Mouse (Mus musculus) MEL (cell line): ENCODE results near the gene 9430007A20Rik. TPM values are rescaled to one million over a fixed set of nuclear protein-coding genes. Genes with fewer than 3 reads are reported as not detected.

ENCODE experiments used
- DNase-seq: peaks from one replicate; pipeline ENCODE4 v3.0.0; 2011; ENCODE audit warnings: low read depth, low spot score
- H3K27ac ChIP-seq: 2 replicates; pipeline ENCODE4 v1.5.1; 2012; ENCODE audit warnings: low read depth, mild to moderate bottlenecking, control low read depth, low read length, moderate library complexity; ENCODE audit not compliant: control insufficient read depth
- H3K27me3 ChIP-seq, 2 experiments: fragments of 150-350 bp in 1 of 2; sonication (generic) in 1 of 2; 2 replicates each; pipeline ENCODE4 v1.6.1; 2012; ENCODE audit warnings: low read length in 2 of 2, mild to moderate bottlenecking in 2 of 2, improper control_type of control experiment in 1 of 2, moderate library complexity in 1 of 2; ENCODE audit not compliant: insufficient read depth in 2 of 2, control insufficient read depth in 1 of 2
- H3K36me3 ChIP-seq, 2 experiments: 2 replicates each; pipeline ENCODE4 v1.6.1; 2012 to 2014; ENCODE audit warnings: low read length in 2 of 2, improper control_type of control experiment in 1 of 2, inconsistent platforms in 1 of 2, mild to moderate bottlenecking in 1 of 2; ENCODE audit not compliant: insufficient read depth in 2 of 2, control insufficient read depth in 1 of 2
- H3K4me1 ChIP-seq, 2 experiments: fragments of 150-350 bp in 1 of 2; sonication (generic) in 1 of 2; 2 replicates each; pipeline ENCODE4 v1.6.1; 2012; ENCODE audit warnings: low read length in 2 of 2, improper control_type of control experiment in 1 of 2, mild to moderate bottlenecking in 1 of 2; ENCODE audit not compliant: insufficient read depth in 2 of 2, control insufficient read depth in 1 of 2
- H3K4me3 ChIP-seq, 2 experiments: fragments of 150-350 bp in 1 of 2; sonication (generic) in 1 of 2; 2 replicates each; pipeline ENCODE4 v1.5.1; 2012; ENCODE audit warnings: low read depth in 2 of 2, low read length in 2 of 2, mild to moderate bottlenecking in 2 of 2, moderate library complexity in 2 of 2, control low read depth in 1 of 2, improper control_type of control experiment in 1 of 2; ENCODE audit not compliant: control insufficient read depth in 1 of 2, insufficient read depth in 1 of 2
- H3K79me2 ChIP-seq: 2 replicates; pipeline ENCODE4 v1.6.1; 2012; ENCODE audit warnings: mild to moderate bottlenecking, low read length, moderate library complexity; ENCODE audit not compliant: control insufficient read depth, poor library complexity, insufficient read depth
- H3K9ac ChIP-seq: 2 replicates; pipeline ENCODE4 v1.6.1; 2012; ENCODE audit warnings: low read depth, mild to moderate bottlenecking, control low read depth, low read length, moderate library complexity; ENCODE audit not compliant: control insufficient read depth, poor library complexity, severe bottlenecking
- H3K9me3 ChIP-seq: fragments of 150-350 bp; sonication (generic); replicated peaks from 2 replicates; pipeline ENCODE4 v1.6.1; 2012; ENCODE audit warnings: mild to moderate bottlenecking, low read length, improper control_type of control experiment, moderate library complexity; ENCODE audit not compliant: insufficient read depth
- BHLHE40 ChIP-seq: IDR thresholded peaks from 2 replicates; pipeline ENCODE4 v1.6.1; 2012; ENCODE audit warnings: low read depth, mild to moderate bottlenecking, inconsistent platforms, low read length, improper control_type of control experiment, borderline replicate concordance
- CHD1 ChIP-seq: IDR thresholded peaks from 2 replicates; pipeline ENCODE4 v1.6.1; 2012; ENCODE audit warnings: low read depth, mild to moderate bottlenecking, inconsistent platforms, low read length, improper control_type of control experiment
- CHD2 ChIP-seq: IDR thresholded peaks from 2 replicates; pipeline ENCODE4 v1.6.1; 2011; ENCODE audit warnings: low read length, improper control_type of control experiment
- ELF1 ChIP-seq: IDR thresholded peaks from 2 replicates; pipeline ENCODE4 v1.6.1; 2014; ENCODE audit warnings: low read depth, mild to moderate bottlenecking, inconsistent platforms, low read length, improper control_type of control experiment, moderate library complexity
- GABPA ChIP-seq: IDR thresholded peaks from 2 replicates; pipeline ENCODE4 v1.6.1; 2012; ENCODE audit warnings: low read depth, mild to moderate bottlenecking, inconsistent platforms, low read length, improper control_type of control experiment, moderate library complexity
- GATA1 ChIP-seq: IDR thresholded peaks from 2 replicates; pipeline ENCODE4 v1.6.1; 2011; ENCODE audit warnings: low read depth, low read length, improper control_type of control experiment
- KAT2A ChIP-seq: conservative IDR thresholded peaks from 2 replicates; pipeline ENCODE4 v1.6.1; 2012; ENCODE audit warnings: low read depth, low read length, improper control_type of control experiment, inconsistent platforms
- MAX ChIP-seq: IDR thresholded peaks from 2 replicates; pipeline ENCODE4 v1.6.1; 2011; ENCODE audit warnings: low read length, improper control_type of control experiment
- MAZ ChIP-seq: IDR thresholded peaks from 2 replicates; pipeline ENCODE4 v1.6.1; 2012; ENCODE audit warnings: low read depth, mild to moderate bottlenecking, inconsistent platforms, low read length, improper control_type of control experiment
- MXI1 ChIP-seq: IDR thresholded peaks from 2 replicates; pipeline ENCODE4 v1.6.1; 2011; ENCODE audit warnings: mild to moderate bottlenecking, low read depth, low read length, improper control_type of control experiment
- MYB ChIP-seq: IDR thresholded peaks from 2 replicates; pipeline ENCODE4 v1.6.1; 2011; ENCODE audit warnings: mild to moderate bottlenecking, low read depth, low read length, improper control_type of control experiment
- NELFE ChIP-seq: IDR thresholded peaks from 2 replicates; pipeline ENCODE4 v1.6.1; 2011; ENCODE audit warnings: low read depth, low read length, improper control_type of control experiment
- NRF1 ChIP-seq: IDR thresholded peaks from 2 replicates; pipeline ENCODE4 v1.6.1; 2014; ENCODE audit warnings: low read depth, mild to moderate bottlenecking, inconsistent platforms, low read length, improper control_type of control experiment, moderate library complexity; ENCODE audit not compliant: poor library complexity, insufficient read depth, severe bottlenecking
- POLR2AphosphoS2 ChIP-seq: IDR thresholded peaks from 2 replicates; pipeline ENCODE4 v1.6.1; 2011; ENCODE audit warnings: low read length, improper control_type of control experiment
- RCOR1 ChIP-seq: IDR thresholded peaks from 2 replicates; pipeline ENCODE4 v1.6.1; 2012; ENCODE audit warnings: low read depth, mild to moderate bottlenecking, inconsistent platforms, low read length, improper control_type of control experiment
- SIN3A ChIP-seq: IDR thresholded peaks from 2 replicates; pipeline ENCODE4 v1.6.1; 2012; ENCODE audit warnings: low read length, improper control_type of control experiment, inconsistent platforms
- SMC3 ChIP-seq: IDR thresholded peaks from 2 replicates; pipeline ENCODE4 v1.6.1; 2011; ENCODE audit warnings: low read depth, low read length, improper control_type of control experiment
- TAL1 ChIP-seq: IDR thresholded peaks from 2 replicates; pipeline ENCODE4 v1.6.1; 2012; ENCODE audit warnings: mild to moderate bottlenecking, inconsistent platforms, low read length, moderate library complexity, mixed read lengths
- TBP ChIP-seq: IDR thresholded peaks from 2 replicates; pipeline ENCODE4 v1.8.0; 2011; ENCODE audit warnings: low read depth, low read length, improper control_type of control experiment
- TCF12 ChIP-seq: IDR thresholded peaks from 2 replicates; pipeline ENCODE4 v1.6.1; 2014; ENCODE audit warnings: low read depth, mild to moderate bottlenecking, inconsistent platforms, low read length, improper control_type of control experiment, moderate library complexity
- UBTF ChIP-seq: IDR thresholded peaks from 2 replicates; pipeline ENCODE4 v1.6.1; 2012; ENCODE audit warnings: low read depth, mild to moderate bottlenecking, inconsistent platforms, low read length, improper control_type of control experiment, moderate library complexity, borderline replicate concordance; ENCODE audit not compliant: insufficient read depth
- USF2 ChIP-seq, 2 experiments: IDR thresholded peaks; 2 replicates each; pipeline ENCODE4 v1.6.1; 2011 to 2012; ENCODE audit warnings: improper control_type of control experiment in 2 of 2, low read length in 2 of 2, borderline replicate concordance in 1 of 2, inconsistent platforms in 1 of 2, low read depth in 1 of 2, mild to moderate bottlenecking in 1 of 2; ENCODE audit not compliant: insufficient read depth in 1 of 2
- ZC3H11A ChIP-seq: IDR thresholded peaks from 2 replicates; pipeline ENCODE4 v1.6.1; 2012; ENCODE audit warnings: low read depth, mild to moderate bottlenecking, inconsistent platforms, low read length, improper control_type of control experiment
- ZKSCAN1 ChIP-seq: IDR thresholded peaks from 2 replicates; pipeline ENCODE4 v1.6.1; 2012; ENCODE audit warnings: low read depth, mild to moderate bottlenecking, inconsistent platforms, low read length, improper control_type of control experiment, moderate library complexity
- ZMIZ1 ChIP-seq: IDR thresholded peaks from 2 replicates; pipeline ENCODE4 v1.6.1; 2012; ENCODE audit warnings: low read depth, mild to moderate bottlenecking, inconsistent platforms, low read length, improper control_type of control experiment, moderate library complexity
- ZNF384 ChIP-seq: IDR thresholded peaks from 2 replicates; pipeline ENCODE4 v1.6.1; 2012; ENCODE audit warnings: low read depth, mild to moderate bottlenecking, inconsistent platforms, low read length, improper control_type of control experiment
- polyA plus RNA-seq, 2 experiments: library from polyadenylated mRNA; stranded (reverse) in 1 of 2; unstranded in 1 of 2; fragments of >175 nt in 1 of 2; fragments of >200 nt in 1 of 2; gene quantifications; 2 replicates each; pipeline versions ENCODE4 v1.2.1 to v1.2.4; 2012; ENCODE audit warnings: low replicate concordance in 2 of 2, low read depth in 1 of 2; ENCODE audit not compliant: insufficient read length in 2 of 2, insufficient read depth in 1 of 2, missing spikeins in 1 of 2
- total RNA-seq: library from RNA; depleted of rRNA; stranded (reverse); fragments of 300-350 nt; gene quantifications from 2 replicates; pipeline ENCODE4 v1.2.3, GENCODE M21; 2012

9430007A20Rik gene
- total and polyA plus RNA-seq, 3 experiments = not detected

DNA sequence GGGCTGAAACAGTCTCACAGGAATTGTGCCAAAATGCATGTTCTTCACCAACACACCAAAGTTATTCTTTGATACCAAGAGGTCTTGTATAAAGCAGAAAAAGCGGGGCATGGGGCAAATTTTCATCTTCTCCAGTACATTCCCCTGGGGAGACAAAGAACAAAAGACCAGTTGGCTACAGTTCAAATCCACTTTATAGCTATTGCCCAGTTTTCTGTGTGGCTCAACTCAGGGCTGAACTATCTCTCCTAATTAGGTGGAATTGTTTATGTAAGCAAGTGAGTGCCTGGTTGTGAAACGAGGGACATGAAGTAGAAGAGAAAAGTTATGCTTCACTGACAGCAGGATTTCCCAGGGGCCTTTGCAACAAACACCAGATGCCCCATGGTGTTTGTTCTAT lies 41.6 kb downstream of the 9430007A20Rik start:
- no peaks in the 10 kb centered on the region for H3K4me1 ChIP-seq
- no peaks in the 10 kb centered on the region for H3K9me3 ChIP-seq
- TF ChIP-seq ZC3H11A (no peak), CHD1 (no peak), ZMIZ1 (no peak), UBTF (no peak), GABPA (no peak), CHD2 (no peak), SIN3A (no peak), ZKSCAN1 (no peak), TBP (no peak), TAL1 (no peak), ZNF384 (no peak), MXI1 (no peak), GATA1 (no peak), NRF1 (no peak), MAZ (no peak), BHLHE40 (no peak), MAX (no peak)
- TF ChIP-seq, all 39 proteins: peak for 0
- H3K79me2 ChIP-seq = no peaks in the 10 kb centered on the region
- no peak for DNase-seq
- no peak overlapping the region for H3K4me3 ChIP-seq
- H3K9ac ChIP-seq = no peak overlapping the region
- no peaks in the 10 kb centered on the region for H3K27me3 ChIP-seq
- H3K36me3 ChIP-seq = no peaks in the 10 kb centered on the region
- no peak overlapping the region for H3K27ac ChIP-seq

GRCm38 (mm10) chr4:144565034-144565433 lies 45.4 kb downstream of the 9430007A20Rik start, which contains the start of gene Gm13124:
Gene Gm13124 (minus strand): TSS chr4:144565134.
- Histone ChIP-seq H3K9ac (no peak within 1 kb of the TSS), H3K4me1 (no peaks in the 10 kb centered on the region), H3K79me2 (no peaks in the 10 kb centered on the region), H3K4me3 (no peak within 1 kb of the TSS), H3K36me3 (no peaks in the 10 kb centered on the region), H3K27ac (no peak within 1 kb of the TSS), H3K9me3 (no peaks in the 10 kb centered on the region), H3K27me3 (no peaks in the 10 kb centered on the region)
- no peak for DNase-seq
- no peak for TF ChIP-seq TCF12
- no peak for TF ChIP-seq CHD2
- TF ChIP-seq SMC3 = no peak
- TF ChIP-seq MXI1 = no peak
- TF ChIP-seq TBP = no peak
- no peak for TF ChIP-seq USF2 (IDR thresholded peaks at IDR 0.05; ENCODE audit: borderline replicate concordance in 1 of 2, insufficient read depth in 1 of 2, low read depth in 1 of 2, low read length in 2 of 2)
- TF ChIP-seq RCOR1 = no peak
- TF ChIP-seq ELF1 = no peak
- no peak for TF ChIP-seq TAL1
- no peak for TF ChIP-seq MAZ
- no peak for TF ChIP-seq NELFE
- no peak for TF ChIP-seq POLR2AphosphoS2
- TF ChIP-seq ZMIZ1 = no peak
- no peak for TF ChIP-seq MYB
- TF ChIP-seq GATA1 = no peak
- TF ChIP-seq KAT2A = no peak
